Mouse (Mus musculus): ENCODE data around the gene Parp12. TPM values are rescaled to one million over a fixed set of nuclear protein-coding genes. Genes with fewer than 3 reads are reported as not detected.

Parp12 gene
- polyA plus RNA-seq, 1 experiment from 2014 or later = 2.7 TPM

GRCm38 (mm10) chr6:39055831-39056261, 62.3 kb downstream of the Parp12 start:
- peaks cover 19% of the 10 kb centered on the region for H3K4me1 ChIP-seq (replicated peaks)
- H3K4me2 ChIP-seq = no peak overlapping the region
- no peak overlapping the region for H3K4me3 ChIP-seq
- no peak overlapping the region for H3K9ac ChIP-seq
- 44% methylated on average over 7 of the region's 7 CpGs for WGBS
- no peaks in the 10 kb centered on the region for H3K27me3 ChIP-seq
- ATAC-seq (ENCODE audit: low FRiP score) = no peak
- H3K9me3 ChIP-seq = no peaks in the 10 kb centered on the region
- H3K27ac ChIP-seq = no peak overlapping the region
- no peaks in the 10 kb centered on the region for H3K36me3 ChIP-seq

- Histone ChIP-seq H3K4me2 (no peak overlapping the region), H3K4me3 (no peak overlapping the region), H3K9ac (no peak overlapping the region), H3K27ac (peak overlapping the region; percentile 49; the same call in 1 of the 2 replicates), H3K36me3 (no peaks in the 10 kb centered on the region), H3K27me3 (no peaks in the 10 kb centered on the region), H3K4me1 (replicated peaks) (peaks cover 13% of the 10 kb centered on the region), H3K9me3 (no peaks in the 10 kb centered on the region)
- 73% methylated on average over 6 of the region's 6 CpGs for WGBS
- ATAC-seq (ENCODE audit: low FRiP score) = peak; percentile 58; the same call in 1 of the 2 replicates
Measured at GRCm38 (mm10) chr6:39054878-39055508, 63.2 kb downstream of the Parp12 start.

DNA sequence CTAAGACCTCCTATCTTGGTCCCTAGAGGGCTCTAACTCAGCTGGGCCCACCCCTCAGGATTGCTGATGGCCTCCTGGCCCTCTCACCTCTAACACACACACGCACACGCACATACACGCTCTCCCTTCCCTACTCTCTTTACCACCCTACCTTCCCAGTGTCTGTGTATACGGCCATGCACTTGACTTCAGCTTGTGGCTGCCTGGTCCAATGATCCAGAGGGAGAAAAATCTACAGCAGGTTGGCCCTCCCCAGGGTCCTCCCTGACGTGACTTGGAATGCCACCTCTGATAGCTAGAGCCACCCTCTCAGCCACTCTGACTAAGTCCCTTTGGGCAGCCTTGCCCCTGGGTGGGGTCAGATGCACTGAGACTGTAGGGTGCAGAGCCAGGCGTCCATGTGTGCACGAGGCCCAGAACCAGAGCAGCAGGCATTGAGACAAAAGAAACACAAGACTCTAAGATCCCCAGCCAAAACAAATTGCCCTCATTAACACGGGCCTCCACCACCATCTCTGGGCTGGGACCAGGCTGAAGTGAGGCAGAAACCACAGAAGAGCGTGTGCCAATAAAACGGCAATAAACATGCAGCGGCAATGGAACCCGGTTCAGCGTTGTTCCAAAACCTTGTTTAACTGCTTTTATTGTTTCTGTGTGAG, 63.8 kb downstream of the Parp12 start:
- no peak overlapping the region for H3K9ac ChIP-seq
- ATAC-seq (ENCODE audit: low FRiP score) = peak; percentile 33
- peak overlapping the region; percentile 49; the same call in 1 of the 2 replicates for H3K27ac ChIP-seq
- 78% methylated on average over 13 of the region's 13 CpGs for WGBS
- H3K4me3 ChIP-seq = no peak overlapping the region
- no peaks in the 10 kb centered on the region for H3K36me3 ChIP-seq
- peaks cover 13% of the 10 kb centered on the region for H3K4me1 ChIP-seq (replicated peaks)
- no peaks in the 10 kb centered on the region for H3K27me3 ChIP-seq
- H3K4me2 ChIP-seq = no peak overlapping the region
- no peaks in the 10 kb centered on the region for H3K9me3 ChIP-seq

GRCm38 (mm10) chr6:39052636-39053035, 65.5 kb downstream of the Parp12 start:
- 72% methylated on average over 4 of the region's 4 CpGs for WGBS
- Histone ChIP-seq H3K4me2 (no peak overlapping the region), H3K4me1 (replicated peaks) (peaks cover 13% of the 10 kb centered on the region), H3K36me3 (no peaks in the 10 kb centered on the region), H3K27ac (no peak overlapping the region), H3K9ac (no peak overlapping the region), H3K27me3 (no peaks in the 10 kb centered on the region), H3K4me3 (no peak overlapping the region), H3K9me3 (no peaks in the 10 kb centered on the region)
- no peak for ATAC-seq (ENCODE audit: low FRiP score)

DNA sequence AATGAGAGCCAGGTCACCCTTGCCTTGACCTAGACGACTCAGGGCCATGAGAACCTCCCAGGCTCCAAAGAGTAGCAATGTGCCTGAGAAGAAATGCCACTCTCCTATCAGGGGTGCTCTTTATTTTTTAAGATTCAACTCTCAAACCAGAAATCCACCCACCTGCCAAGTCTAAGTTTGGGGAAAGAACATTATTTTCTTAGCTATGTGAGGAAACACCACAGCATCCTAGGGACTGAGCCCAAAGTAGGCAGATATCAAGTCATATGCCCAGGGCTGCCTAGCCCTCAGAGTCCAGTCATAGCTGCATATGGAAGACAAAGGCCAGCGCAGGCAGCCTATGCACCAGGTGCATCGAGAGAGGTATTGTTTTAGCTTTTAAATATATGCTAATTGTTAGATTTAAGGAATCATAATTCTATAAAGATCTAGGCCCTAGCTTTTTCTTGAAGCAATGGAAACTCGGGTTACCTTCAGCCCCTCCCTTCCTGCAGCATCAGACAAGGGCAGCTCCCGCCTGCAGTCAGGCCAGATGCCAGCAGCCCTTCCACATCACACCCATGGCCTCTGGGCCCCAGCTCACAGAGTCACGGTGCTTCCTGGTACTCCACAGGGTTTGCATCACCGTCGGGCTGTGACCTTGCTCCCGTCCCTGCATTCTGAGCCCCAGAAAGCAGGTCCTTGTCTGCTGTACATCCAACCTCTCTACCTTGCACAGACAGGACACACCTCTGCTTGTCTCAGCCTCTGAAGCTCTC, 66.2 kb downstream of the Parp12 start:
- no peak overlapping the region for H3K4me2 ChIP-seq
- H3K27ac ChIP-seq = no peak overlapping the region
- H3K27me3 ChIP-seq = no peaks in the 10 kb centered on the region
- 83% methylated on average over 9 of the region's 9 CpGs for whole genome bisulfite sequencing
- no peak overlapping the region for H3K4me3 ChIP-seq
- no peak for ATAC-seq (ENCODE audit: low FRiP score)
- H3K9ac ChIP-seq = no peak overlapping the region; the same call in 1 of the 2 replicates
- H3K9me3 ChIP-seq = no peaks in the 10 kb centered on the region
- H3K4me1 ChIP-seq (replicated peaks) = peaks cover 14% of the 10 kb centered on the region
- no peaks in the 10 kb centered on the region for H3K36me3 ChIP-seq

- H3K27ac ChIP-seq = no peak overlapping the region
- peaks cover 16% of the 10 kb centered on the region for H3K4me1 ChIP-seq (replicated peaks)
- no peak overlapping the region for H3K4me3 ChIP-seq
- no peaks in the 10 kb centered on the region for H3K27me3 ChIP-seq
- no peaks in the 10 kb centered on the region for H3K36me3 ChIP-seq
- H3K9ac ChIP-seq = no peak overlapping the region
- WGBS = 75% methylated on average over 6 of the region's 6 CpGs
- no peak overlapping the region for H3K4me2 ChIP-seq
- no peak for ATAC-seq (ENCODE audit: low FRiP score)
- no peaks in the 10 kb centered on the region for H3K9me3 ChIP-seq
Measured at GRCm38 (mm10) chr6:39050836-39051235, 67.3 kb downstream of the Parp12 start.

DNA sequence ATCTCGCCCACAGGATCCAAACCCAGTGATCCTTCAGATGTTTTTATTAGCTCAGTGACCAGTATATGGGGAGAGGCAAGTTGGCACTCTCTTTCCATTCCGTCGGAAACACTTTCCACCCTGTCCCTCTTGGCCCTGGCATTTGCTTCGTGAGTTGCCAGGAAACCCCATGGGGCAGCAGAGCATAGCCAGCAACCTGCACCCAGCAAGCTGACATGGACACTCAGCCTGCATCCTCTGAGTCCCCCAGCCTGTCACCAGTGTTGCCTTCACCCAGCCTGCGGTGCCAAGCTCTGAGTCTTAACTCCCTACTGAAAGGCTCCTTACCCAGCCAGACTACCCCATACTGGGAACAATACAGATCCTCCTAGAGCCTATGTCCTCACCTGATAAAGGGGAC, 69.0 kb downstream of the Parp12 start:
- 67% methylated on average over 5 of the region's 5 CpGs for WGBS
- Histone ChIP-seq H3K27ac (no peak overlapping the region), H3K9me3 (no peaks in the 10 kb centered on the region), H3K4me3 (no peak overlapping the region), H3K27me3 (no peaks in the 10 kb centered on the region), H3K4me2 (no peak overlapping the region), H3K9ac (no peak overlapping the region), H3K4me1 (replicated peaks) (0 out of 2 replicates have a peak, but pooled peaks cover 2% of the 10 kb centered on the region), H3K36me3 (no peaks in the 10 kb centered on the region)
- no peak for ATAC-seq (ENCODE audit: low FRiP score)

DNA sequence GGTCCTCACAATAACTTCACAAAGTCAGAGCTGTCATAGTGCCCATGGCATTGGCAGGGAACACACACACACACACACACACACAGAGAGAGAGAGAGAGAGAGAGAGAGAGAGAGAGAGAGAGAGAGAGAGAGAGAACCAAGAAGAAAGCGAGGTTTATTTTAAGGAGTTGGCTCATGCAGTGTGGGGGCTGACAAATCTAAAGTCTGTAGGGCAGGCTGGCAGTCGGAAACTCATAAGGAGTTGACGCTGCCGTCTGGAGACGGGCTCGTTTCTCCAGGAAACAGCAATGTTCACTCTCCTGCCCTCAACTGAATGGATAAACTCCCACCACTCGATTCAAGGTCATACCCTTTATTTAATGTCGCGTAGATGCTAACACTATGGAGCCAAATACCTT, 77.7 kb downstream of the Parp12 start:
- Histone ChIP-seq H3K27ac (no peak overlapping the region), H3K9me3 (no peaks in the 10 kb centered on the region), H3K27me3 (no peaks in the 10 kb centered on the region), H3K4me2 (no peak overlapping the region), H3K4me3 (no peak overlapping the region), H3K9ac (no peak overlapping the region), H3K4me1 (replicated peaks) (peaks cover 9% of the 10 kb centered on the region), H3K36me3 (no peaks in the 10 kb centered on the region)
- no peak for ATAC-seq (ENCODE audit: low FRiP score)
- WGBS = 89% methylated on average over 9 of the region's 9 CpGs

Other genes with a start within 250 kb of the Parp12 start
- gene Tbxas1, start 242.9 kb downstream of the Parp12 start, polyA plus RNA-seq (2015; fragmentation: Nextera tagmentation; extraction: Ambion mirVana) = 2.6 and 2.7 TPM in 2 replicates
- 39.6 and 42.1 TPM in 2 replicates for gene Hipk2, start 242.2 kb downstream of the Parp12 start, polyA plus RNA-seq (2015; fragmentation: Nextera tagmentation; extraction: Ambion mirVana)
- gene Kdm7a, start 88.4 kb upstream of the Parp12 start, polyA plus RNA-seq (2015; fragmentation: Nextera tagmentation; extraction: Ambion mirVana) = 9.2 and 9.3 TPM in 2 replicates